Mouse (Mus musculus) embryonic facial prominence, embryonic 12.5 days (tissue): Measurements from ENCODE around the gene Col6a4. TPM values are rescaled to one million over a fixed set of nuclear protein-coding genes. Genes with fewer than 3 reads are reported as not detected.

Source experiments
- ATAC-seq: fragments of 200-750 bp; cut with Nextera tagmentation; 2 replicates; pipeline ENCODE4 v1.8.0; 2017; ENCODE audit not compliant: insufficient number of reproducible peaks, insufficient read depth, low FRiP score, low TSS enrichment
- H3K27ac ChIP-seq: fragments of 300-500 bp; sonication (generic); 2 replicates; pipeline ENCODE4 v1.5.1; 2016; ENCODE audit warnings: mild to moderate bottlenecking
- H3K27me3 ChIP-seq: fragments of 300-500 bp; sonication (generic); 2 replicates; pipeline ENCODE4 v1.6.1; 2016; ENCODE audit warnings: mild to moderate bottlenecking, moderate library complexity
- H3K36me3 ChIP-seq: fragments of 300-500 bp; sonication (generic); 2 replicates; pipeline ENCODE4 v1.6.1; 2016; ENCODE audit warnings: mild to moderate bottlenecking
- H3K4me1 ChIP-seq: fragments of 300-500 bp; sonication (generic); 2 replicates; pipeline ENCODE4 v1.6.1; 2016
- H3K4me2 ChIP-seq: fragments of 300-500 bp; sonication (generic); replicated peaks from 2 replicates; pipeline ENCODE4 v1.6.1; 2016; ENCODE audit warnings: mild to moderate bottlenecking, moderate library complexity
- H3K4me3 ChIP-seq: fragments of 300-500 bp; sonication (generic); 2 replicates; pipeline ENCODE4 v1.5.1; 2016; ENCODE audit warnings: mild to moderate bottlenecking
- H3K9ac ChIP-seq: fragments of 300-500 bp; sonication (generic); 2 replicates; pipeline ENCODE4 v1.6.1; 2016; ENCODE audit warnings: mild to moderate bottlenecking, moderate library complexity
- H3K9me3 ChIP-seq: fragments of 300-500 bp; sonication (generic); 2 replicates; pipeline ENCODE4 v1.6.1; 2016; ENCODE audit warnings: mild to moderate bottlenecking, moderate library complexity
- whole genome bisulfite sequencing: fragments of 180-500 bp; shearing (Covaris S2); methylation state at CpG from one replicate; pipeline ENCODE4 v1.1.7; 2016; 5-methylcytosine and 5-hydroxymethylcytosine counted together
- polyA plus RNA-seq: library from polyadenylated mRNA; unstranded; fragments of >200 nt; fragmentation: Nextera tagmentation; extraction: Ambion mirVana; gene quantifications from 2 replicates; pipeline ENCODE4 v1.2.1, GENCODE M21; 2016

Col6a4 gene
- polyA plus RNA-seq, 1 experiment from 2014 or later: 0.13 TPM

DNA sequence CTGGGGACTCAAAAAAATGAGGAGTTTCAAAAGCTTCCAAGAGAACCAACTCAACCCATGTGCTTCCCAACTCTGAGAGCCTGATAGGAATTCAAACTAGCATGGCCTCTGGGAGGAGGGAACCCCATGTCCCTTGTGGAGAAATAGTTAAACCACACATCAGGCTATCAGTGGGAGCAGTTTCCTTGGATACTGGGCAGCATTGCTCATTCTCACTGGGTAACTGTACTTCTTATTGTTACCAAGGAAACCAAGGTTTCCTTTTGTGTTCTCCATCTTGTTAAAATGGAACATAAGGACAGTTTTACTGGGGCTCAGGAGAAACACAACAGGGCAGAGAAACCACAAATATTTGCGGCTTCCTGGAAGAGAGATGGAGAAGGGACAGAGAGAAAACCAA lies 146.8 kb downstream of the Col6a4 start:
- no peak overlapping the region for H3K9ac ChIP-seq
- no peaks in the 10 kb centered on the region for H3K4me1 ChIP-seq
- WGBS: 89% methylated on average over 1 of the region's 1 CpGs
- no peaks in the 10 kb centered on the region for H3K9me3 ChIP-seq
- H3K27me3 ChIP-seq: no peaks in the 10 kb centered on the region
- ATAC-seq: no peak
- no peak overlapping the region for H3K4me3 ChIP-seq
- no peak overlapping the region for H3K4me2 ChIP-seq
- no peak overlapping the region for H3K27ac ChIP-seq
- no peaks in the 10 kb centered on the region for H3K36me3 ChIP-seq

DNA sequence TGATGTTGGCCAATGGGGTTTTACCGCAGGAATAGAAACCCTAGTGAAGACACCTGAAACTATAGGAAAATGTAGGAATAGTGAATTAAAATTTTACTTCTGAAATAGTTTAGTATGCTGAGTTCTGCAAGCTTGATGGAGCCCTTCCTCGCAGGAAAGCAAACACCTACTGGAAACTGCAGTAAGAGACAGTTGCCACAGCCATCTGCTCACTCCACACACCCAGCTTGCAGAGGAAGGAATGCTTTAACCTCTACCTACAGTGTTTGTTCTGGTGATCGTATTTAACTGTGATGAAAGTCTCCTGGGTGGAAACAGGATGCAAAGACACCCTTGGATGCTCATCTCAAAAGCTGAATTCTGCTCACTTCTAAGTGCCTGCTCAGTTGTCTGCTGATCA lies 149.0 kb downstream of the Col6a4 start:
- no peaks in the 10 kb centered on the region for H3K27me3 ChIP-seq
- no peaks in the 10 kb centered on the region for H3K9me3 ChIP-seq
- H3K4me1 ChIP-seq: no peaks in the 10 kb centered on the region
- no peak for ATAC-seq
- H3K4me2 ChIP-seq: no peak overlapping the region
- no peaks in the 10 kb centered on the region for H3K36me3 ChIP-seq
- 79% methylated on average over 3 of the region's 3 CpGs for WGBS
- no peak overlapping the region for H3K27ac ChIP-seq
- no peak overlapping the region for H3K4me3 ChIP-seq
- H3K9ac ChIP-seq: no peak overlapping the region

Other genes with a start within 250 kb of the Col6a4 start
- 0.04 and 0.10 TPM in 2 replicates for gene Col6a5, start 136.1 kb downstream of the Col6a4 start, polyA plus RNA-seq
- gene Glyctk, start 61.4 kb upstream of the Col6a4 start, polyA plus RNA-seq: 3.0 and 4.1 TPM in 2 replicates
- gene Wdr82, start 74.1 kb upstream of the Col6a4 start, polyA plus RNA-seq: 30.8 and 32.6 TPM in 2 replicates
- 55.2 and 57.2 TPM in 2 replicates for gene Ppm1m, start 103.0 kb upstream of the Col6a4 start, polyA plus RNA-seq
- gene Twf2, start 106.3 kb upstream of the Col6a4 start, polyA plus RNA-seq: 66.7 and 70.6 TPM in 2 replicates
- not detected in 2 replicates for gene Tlr9, start 125.8 kb upstream of the Col6a4 start, polyA plus RNA-seq
- 97.8 and 107 TPM in 2 replicates for gene Alas1, start 151.9 kb upstream of the Col6a4 start, polyA plus RNA-seq
- gene Poc1a, start 184.3 kb upstream of the Col6a4 start, polyA plus RNA-seq: 25.7 and 27.9 TPM in 2 replicates